Mouse (Mus musculus): ENCODE measurements around the gene Wdr25.

Gene Wdr25

DNA sequence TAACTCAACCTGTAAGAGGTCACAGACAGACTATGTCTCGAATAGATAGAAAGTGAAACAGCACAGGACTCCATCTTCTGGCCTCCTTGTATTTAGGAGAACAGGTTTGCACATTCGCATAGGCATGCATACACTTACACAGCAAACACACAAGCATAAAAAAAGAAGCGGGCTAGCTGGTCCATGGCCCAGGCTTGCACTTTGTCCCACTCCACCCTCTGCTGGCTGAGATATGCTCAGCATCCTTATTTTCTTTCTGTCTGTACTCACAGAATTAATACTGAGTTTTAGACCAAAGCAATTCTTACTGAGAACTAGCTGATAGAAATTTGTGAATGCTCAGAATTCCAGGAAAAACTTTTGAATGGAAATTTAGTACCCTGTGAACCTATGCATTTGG is 2.6 kb downstream of the Wdr25 start:
- peak; percentile 30 for DNase-seq (ENCODE audit: low read depth)

DNA sequence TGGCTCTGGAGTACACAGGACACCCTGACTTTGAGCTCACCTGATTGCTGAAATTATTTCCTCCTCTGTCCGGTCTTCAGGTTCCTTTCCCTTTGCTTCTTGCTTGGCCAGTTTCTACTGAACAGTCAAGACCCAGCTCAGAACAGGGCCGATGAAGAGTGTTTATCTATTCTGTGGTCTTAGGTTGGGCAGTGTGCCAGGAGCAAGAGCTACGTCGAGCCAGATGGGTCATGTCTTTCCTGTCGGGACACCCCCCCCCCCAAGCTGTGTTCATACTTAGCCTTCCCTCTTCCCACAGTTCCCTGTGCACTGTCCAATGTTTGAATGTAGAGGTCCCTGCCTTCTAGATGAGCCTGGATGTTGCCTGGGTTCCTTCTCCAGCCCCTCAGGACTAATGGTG is 7.9 kb downstream of the Wdr25 start:
- no peak for DNase-seq (ENCODE audit: low read depth)

DNA sequence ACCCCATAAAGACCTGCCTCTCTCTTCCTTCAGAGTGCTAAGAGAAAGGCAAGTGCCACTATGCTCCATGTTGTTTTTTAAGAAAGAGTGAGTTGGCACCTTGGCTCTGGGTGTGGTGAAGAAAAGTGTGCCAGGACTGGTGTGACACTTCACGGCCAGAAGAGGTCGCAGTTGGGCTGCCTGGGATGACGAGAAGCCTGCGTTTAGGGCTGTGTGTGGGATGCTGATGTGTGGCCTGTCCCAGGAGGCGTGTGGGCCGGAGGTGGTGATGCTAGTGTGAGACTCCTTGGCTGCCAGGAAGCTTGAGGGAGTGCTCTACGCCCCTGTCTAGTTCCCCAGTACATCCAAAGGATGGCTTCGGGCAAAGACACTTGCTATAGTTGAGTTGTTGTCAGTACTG is 9.5 kb downstream of the Wdr25 start:
- peak; percentile 60 for DNase-seq (ENCODE audit: low read depth)

DNA sequence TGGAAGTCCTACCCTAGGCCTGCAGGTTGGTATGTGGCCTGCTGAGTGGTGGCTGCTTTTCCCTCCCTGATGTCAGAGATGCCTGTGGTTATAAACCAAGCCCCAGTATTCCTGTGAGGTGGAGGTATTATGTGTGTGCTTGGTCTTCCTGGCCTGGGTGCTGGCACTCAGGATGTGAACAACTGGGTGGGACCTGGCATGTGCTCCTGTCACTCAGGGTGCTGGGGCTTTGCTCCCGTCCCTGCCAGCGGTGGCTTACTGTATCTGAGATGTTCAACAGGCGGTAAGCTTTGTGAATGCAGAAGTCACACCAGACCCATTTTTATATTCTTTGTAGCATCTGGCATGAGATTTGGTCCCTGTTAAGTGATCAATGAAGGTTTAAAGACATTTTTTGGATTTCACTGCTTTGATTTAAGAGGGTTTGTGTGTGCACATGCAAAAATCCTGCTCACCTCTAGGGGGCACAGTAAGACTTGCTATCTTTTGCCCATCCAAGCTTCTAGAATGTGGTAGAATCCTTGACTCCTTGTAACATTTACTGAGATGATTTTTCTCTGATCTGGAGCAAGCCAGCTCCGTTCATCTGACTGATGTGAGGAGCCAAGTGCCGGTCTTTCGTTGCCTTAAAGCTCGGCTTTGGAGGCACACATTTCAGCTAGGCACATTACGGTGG is 10.3 kb downstream of the Wdr25 start:
- DNase-seq (ENCODE audit: low read depth), result peak; percentile 47

DNA sequence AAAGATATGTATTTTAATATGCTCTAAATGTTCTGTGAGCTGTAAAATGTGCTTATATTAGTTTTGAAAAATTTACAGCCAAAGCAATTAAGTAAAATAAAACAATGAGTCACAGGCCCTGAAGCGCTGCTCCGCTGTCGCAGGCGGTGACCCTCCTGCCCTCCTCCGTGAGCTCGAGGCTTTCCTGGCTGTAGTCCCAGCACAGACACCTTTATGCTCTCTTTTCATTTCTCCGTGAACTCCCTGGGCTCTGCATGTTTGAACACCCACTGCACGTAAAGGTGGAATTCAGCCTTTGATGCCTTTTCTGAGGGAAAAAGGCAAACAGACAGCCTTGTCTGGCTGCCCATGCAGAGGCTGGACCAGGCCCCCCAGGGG is 10.8 kb downstream of the Wdr25 start:
- no peak for DNase-seq (ENCODE audit: low read depth)

DNA sequence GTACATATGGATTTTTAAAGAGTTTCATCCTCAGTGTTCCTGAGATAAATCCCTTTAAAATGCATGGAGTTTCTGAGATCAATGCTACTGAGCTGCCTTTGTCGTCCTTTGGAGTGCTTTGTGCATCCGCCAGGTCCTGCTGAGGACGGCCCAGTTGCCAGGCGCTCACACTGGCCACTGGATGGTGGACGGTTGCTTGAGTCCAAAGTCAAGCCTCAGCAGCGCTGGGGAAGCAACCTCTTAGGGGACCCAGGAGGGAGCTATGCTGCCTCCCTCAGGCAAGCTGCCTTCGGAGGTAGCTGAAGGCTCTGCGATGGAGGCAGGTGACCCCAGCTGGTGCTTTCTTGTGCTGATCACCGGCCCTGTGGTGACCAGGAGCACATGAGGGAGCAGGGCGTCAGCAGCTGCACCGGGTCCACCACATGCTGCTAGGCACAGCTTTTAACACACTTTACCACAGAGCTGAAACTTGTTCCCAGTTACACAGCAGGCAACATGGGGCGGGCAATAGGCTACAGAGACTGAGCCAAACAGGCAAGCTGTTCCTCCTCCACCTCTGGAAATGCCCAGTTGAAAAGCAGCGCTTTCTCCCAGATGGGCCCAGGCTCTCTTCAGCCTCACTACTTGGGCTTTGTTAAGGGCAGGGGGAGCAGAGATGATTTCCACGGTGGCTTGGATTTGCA is 12.3 kb downstream of the Wdr25 start:
- no peak for DNase-seq (ENCODE audit: low read depth)

DNA sequence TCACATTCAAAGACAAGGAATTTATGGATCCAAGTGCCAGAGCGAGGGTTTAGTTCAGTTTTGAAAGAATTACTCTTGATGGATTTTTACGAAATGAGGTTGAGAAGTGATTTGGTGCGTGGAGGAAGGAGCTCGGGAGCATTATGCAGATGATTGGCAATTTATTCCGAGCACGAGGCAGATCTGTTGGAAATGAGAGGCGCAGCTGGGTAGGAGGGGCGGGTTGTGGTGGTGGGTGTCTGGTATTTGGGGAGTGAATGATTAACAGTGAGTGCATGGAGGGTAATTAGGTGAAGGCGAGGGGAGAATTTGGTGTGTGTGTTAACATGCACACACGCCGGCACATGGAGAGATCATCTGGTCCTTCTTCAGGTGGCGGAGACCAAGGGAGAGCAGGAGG is 13.0 kb downstream of the Wdr25 start:
- DNase-seq (ENCODE audit: low read depth), result no peak

DNA sequence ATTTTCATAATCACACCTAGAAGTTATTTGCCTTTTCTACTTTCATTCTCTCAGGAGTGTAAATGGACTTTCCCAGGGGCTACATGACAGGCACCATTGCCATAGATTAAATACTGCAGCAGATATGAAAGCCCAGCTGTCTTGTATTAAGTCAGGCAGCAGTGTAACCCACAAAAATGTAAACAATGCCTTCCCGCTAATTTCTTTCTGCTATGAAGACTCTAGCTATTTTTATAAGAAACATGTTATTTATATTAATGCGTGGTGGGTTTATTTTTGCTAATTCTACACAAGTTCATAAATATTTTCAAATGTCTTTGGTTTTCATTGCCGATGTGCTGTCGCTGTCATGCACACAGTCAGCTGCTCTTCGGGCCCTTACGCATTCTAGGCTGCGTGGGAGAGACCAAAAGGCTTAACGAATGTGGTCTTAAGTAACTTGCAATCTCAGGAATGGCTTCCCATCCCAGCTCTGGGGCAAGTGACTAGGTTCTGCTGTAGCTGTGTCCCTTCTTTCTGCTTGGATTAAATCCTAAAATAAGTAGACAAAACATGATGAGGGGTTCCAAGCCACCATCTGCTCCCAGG is 16.5 kb downstream of the Wdr25 start:
- no peak for DNase-seq (ENCODE audit: low read depth)

DNA sequence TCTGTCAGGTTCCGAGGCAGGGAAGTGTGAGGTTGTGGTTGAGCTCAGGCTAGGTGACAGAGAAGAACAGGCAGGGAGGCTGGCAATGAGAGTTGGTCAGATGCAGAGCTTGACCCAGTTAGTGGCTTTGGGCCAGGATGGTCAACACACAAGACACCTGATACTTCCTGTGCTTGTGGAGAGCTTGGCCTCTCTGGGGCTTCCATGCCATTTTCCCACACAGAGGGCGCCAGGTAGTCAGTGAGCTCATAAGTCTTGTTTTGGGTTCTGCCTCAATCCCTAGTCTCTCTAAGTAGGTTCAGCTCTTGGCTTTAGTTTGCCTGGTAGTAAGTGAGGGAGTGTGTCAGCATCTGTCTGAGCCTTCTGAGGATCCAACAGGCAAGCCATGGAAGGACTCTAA is 19.0 kb downstream of the Wdr25 start:
- no peak for DNase-seq (ENCODE audit: low read depth)

DNA sequence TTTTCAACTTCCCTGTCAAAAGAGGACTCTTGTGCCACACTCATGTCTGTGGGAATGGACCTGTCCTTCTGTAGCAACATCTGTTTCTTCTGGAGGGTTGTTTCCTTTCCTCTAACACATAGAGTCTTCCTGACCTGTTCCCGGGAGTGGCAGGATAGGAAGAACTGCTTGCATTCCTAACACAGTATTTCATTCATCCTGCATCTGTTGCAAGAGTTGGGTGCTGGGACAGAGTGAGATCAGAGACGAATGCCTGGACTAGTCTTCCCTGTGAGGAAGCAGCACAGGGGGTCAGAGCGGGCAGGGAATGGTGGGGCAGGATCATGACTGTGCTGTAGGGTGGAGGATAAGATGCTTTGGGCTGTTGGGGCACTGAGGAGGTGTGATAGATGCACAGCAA is 20.8 kb downstream of the Wdr25 start:
- no peak for DNase-seq (ENCODE audit: low read depth)

DNA sequence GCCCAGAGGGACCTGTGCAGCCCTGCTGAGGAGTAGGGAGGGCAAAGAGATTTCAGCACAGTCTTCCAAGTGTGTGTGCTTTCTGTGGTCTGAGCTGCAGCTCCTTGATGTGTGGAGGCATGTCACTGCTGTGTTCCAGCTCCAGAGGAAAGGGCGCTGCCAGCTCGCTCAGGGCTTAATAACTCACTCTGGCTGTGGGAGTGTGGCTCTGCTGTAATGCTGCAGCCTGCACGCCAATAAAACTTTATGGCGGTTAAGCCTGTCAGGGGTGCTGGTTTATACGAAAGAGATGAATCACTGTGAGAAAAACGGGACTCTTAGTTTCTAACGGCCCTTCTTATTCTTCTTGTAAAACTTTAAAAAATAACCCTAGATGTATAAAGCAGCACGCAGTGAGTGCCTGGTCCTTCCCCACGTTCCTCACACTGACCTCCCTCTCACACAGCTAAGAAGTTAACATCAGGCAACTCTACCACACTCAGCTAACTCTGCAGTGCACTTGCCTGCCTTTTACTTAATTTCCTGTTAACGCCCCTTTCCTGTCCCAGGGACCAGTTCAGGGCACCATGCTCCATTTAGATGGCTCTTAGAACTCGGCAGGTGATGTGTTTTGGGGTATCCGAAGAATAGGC is 21.4 kb downstream of the Wdr25 start:
- no peak for DNase-seq (ENCODE audit: low read depth)

DNA sequence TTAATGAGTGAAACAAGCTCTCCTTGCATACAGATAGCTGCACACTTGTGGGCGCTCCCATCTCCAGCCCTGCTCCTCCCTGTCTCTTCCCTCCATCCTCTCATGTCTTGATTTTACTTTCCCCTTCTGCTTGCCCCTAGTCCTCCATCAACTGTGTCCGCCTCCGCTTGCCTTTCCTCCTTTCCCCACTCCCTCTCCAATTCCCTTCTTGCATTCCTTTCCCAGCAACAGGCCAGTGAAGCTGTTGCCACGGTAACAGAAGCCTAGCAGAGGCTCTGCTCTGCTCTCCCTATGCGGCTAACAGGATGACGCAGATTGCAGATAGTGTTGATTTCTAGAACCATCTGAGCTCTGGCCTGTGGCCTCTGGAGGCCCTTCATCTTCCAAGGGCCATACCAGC is 22.5 kb downstream of the Wdr25 start:
- no peak for DNase-seq (ENCODE audit: low read depth)

DNA sequence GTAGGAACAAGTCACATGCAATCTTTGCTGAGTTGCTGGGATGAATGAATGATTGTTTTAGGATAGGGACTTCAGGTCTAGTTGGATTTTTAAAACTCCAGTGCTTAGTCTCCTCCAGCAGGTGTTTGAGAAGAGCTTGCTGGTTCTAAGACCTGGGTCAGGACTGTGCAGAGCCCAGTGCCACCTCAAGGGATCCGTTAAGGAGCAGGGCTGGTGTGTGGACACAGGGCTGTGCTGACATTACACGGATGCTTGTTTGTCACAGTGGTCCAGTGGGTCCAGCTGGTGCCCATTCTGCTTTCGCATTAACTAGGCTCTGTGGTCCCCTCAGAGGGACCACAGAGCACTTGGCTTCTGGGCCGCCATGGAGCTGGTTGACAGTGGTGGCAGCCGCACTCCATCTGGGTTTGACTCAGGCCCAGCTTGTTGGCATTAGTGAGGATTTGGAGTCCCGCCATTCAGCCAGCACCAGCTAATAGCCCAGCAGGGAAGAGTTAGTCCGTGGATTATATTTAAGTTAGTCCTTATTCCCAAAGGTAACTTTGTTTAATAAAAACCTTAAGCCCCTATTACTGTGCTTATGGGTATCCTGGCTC is 23.1 kb downstream of the Wdr25 start:
- DNase-seq (ENCODE audit: low read depth), result no peak

DNA sequence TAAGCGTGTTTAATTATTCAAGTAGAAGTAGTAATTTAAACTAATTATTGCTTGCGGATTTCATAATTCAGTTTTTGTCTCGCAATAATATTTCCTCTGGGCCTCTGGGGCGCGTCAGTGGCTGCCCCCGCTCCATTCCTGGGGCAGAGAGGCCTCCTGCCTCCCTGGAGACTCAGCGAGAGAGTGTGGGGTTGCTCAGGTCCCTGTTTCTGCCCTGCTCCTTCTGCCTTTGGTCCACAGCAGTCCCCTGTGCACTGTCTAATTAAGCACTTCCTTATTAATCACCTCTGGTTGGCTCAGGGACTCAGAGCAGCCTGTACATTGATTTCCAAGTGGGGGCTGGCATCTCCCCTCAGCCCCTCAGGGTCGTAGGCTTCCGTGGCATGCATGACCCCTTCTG is 24.1 kb downstream of the Wdr25 start:
- no peak for DNase-seq (ENCODE audit: low read depth)

DNA sequence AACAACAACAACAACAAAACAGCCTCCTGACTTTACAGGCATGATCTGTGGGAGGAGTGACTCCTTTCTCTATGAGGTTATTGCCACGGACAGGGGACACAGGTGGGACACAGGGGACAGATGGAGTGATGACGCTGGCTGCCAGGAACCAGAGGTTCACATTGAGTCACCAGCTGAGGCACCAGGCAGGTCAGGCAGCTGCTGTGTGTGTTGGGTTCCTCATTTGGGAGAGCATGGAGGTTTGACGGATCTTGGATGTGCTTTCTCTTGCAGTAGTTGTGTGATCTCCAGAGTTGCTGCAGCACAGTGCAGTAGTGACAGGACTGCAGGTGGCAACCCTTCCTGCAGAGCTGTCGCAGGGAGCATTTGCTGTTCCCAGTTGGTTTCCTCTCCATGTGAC is 25.3 kb downstream of the Wdr25 start:
- DNase-seq (ENCODE audit: low read depth), result no peak

DNA sequence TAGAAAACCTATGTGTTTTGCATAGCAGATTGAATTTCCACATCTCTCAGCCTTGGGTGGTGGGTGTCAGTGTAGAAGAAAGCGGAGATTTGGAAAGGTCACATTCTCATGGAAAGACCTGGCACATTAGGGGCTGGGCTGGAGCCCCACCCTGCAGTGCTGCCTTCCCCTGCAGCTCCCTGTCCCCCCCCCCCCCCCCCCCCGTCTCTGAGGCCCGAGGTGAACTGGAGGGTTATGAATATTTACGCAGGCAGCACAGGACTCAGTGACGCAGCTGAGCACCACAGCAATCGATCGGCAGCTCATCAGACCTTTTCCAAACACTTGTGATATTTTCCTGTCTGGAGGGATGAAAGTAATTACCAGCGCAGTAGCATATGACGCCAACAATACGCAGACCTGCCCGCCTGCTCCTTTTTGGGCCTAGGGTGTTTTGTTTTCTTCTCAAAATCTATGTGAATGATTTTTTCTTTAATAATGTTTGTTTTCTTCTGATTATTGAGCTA is 33.2 kb downstream of the Wdr25 start:
- DNase-seq (ENCODE audit: low read depth), result no peak

DNA sequence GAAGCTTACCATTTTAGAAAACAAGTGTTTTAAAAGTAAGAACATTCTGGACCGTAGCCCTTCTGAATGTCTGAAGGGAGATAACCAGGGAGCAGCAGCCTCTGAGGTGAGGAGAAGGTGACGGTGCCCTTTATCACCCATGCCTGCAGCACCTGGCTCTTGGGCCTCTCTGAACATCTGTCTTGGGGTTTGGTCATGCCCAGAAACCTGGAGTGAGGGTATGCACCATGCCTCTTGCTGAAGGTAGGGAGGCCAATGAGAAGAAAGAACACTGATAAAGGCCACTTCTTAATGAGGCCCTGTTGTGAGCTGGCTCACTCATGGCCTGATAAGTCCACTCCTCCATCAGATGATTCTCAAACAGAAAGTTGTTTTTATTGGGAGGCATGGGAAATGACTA is 34.8 kb downstream of the Wdr25 start:
- no peak for DNase-seq (ENCODE audit: low read depth)

DNA sequence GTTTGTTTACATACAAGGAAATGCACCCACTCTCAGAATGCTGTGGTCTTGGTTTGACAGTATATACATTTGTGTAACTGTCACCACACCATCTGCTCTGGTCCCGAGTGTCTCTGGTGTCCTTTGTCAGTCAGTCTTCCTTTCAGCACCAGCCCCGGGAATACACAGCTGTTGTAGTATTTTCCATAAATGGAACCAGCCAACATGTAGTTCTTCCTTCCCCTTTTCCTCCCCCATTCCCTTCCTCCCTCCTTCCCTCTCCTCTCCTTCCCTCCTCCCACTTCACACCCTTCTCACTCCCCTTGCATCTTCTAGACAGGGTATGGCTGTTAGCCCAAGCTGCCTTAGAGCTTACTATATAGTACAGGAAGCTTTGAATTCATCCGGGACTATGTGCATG is 36.0 kb downstream of the Wdr25 start:
- DNase-seq (ENCODE audit: low read depth), result no peak

DNA sequence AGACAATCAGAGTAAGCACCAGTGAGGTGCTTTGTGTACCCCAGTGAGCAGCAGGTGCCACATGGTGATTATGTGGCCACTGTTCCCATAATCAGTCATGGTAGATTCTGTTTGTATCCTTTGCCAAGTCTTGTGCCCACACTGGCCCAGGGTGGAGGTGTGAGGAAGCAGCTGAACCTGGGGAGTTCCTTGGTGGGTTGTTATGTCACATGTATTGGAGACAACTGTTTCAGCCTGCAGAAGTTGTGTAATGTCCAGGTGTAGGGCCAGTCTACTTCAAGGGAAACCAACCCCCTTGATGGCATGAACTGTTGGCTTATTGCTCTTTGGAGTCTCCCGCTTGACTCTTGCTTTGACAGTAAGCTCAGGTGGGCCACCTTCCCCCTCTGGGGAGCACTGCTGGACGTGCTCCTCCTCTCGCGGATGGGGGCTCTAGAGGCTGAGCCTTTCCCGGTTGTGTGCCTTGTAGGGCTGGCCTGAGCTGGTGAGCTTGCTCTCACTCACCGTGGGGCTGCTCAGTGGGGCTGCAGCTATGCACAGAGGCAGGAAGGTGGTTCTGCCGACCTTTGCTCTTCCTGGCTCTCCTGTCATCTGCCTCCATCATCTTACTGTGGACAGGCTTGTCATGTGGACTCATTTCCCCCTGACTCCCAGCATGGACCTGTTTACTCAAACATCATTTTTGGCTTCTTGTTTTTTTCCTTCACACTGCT is 38.1 kb downstream of the Wdr25 start:
- DNase-seq (ENCODE audit: low read depth), result no peak

DNA sequence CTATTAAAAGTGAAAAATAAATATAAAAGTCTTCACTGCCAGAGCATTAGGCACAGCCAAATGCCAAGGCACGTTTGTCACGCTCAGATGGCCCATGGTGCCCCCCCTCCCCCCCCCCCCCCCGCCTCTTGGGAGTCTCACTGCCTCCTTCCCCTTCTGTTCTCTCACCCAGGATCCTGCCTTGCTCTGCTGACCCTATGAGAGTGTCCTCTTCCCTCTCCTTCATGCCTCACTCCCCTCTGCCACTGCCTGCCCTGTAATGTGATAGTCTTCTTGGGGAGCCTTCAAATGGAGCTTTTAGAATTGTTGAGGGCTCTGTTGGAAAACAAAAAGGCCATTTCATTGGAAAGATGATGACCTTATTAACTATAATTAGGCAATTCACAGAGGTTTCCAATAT is 38.7 kb downstream of the Wdr25 start:
- DNase-seq (ENCODE audit: low read depth), result no peak

DNA sequence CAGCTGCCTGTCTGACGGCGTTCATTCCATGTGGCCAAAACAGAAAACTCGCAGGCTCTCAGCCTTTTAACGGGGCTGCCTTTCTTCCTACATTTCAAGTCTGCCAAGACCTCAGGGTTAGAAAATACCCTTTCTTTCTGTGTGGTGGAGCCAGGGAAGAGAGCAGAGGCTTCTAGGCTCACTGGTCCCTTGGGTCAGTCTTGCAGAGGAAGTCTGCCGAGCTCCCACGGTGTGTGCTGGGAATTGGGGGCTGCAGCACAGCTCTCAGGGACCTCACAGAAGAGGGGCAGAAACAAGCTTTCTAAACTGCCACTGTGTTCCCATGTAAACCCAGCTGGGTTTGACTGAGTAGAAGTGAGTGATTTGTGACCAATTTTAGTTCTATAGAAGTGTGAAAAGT is 40.8 kb downstream of the Wdr25 start:
- DNase-seq (ENCODE audit: low read depth), result no peak

DNA sequence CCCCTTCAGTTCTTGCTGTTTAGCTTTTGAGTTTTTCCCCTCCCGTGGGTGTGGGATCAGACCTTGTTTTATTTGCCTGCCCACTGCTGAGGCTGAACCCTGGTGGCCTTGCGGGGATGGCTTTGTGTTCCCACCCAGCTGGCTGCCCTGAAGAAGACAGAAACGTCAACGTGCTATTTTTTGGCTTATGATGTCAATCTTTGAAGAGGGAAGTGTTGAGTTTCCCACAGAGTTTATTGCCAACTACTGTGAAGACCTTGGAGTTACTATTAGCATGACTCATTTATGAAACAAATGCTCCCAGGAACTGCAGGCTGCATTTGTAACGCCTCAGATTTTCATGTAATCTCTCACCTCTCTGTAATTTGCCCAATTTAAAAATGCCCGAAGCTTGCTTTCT is 43.4 kb downstream of the Wdr25 start:
- DNase-seq (ENCODE audit: low read depth), result no peak
